Mouse (Mus musculus) spleen, postnatal 10 days (tissue): ENCODE measurements around the gene Nkx6-2.

Experiments used
- DNase-seq, 2 experiments: peaks; one replicate each; pipeline ENCODE4 v3.0.0; 2021 to 2022; ENCODE audit warnings: low spot score in 2 of 2

The Nkx6-2 gene

DNA sequence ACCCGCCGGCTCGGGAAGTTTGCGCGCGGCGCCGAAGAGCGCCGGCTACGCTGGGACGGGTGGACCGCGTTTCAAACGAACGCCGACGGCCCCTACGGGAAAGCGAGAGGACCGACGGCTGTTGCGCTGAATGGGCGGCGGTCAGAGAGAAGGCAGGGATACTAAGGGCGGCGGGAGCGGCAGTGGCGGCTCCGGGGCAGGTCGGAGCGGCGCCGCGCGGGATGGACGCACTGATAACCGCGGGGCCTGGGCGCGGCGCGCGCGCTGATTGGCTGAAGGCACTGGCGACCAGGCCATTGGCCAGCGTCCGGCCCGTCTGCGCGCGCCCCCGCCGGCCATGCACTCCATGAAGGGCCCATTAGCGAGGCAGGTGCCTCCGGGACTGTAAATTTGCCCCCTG is at the start of gene Nkx6-2:
Nkx6-2 (minus strand) TSS at position 203 of the 400 bp plus-strand sequence.
- no peak for DNase-seq

DNA sequence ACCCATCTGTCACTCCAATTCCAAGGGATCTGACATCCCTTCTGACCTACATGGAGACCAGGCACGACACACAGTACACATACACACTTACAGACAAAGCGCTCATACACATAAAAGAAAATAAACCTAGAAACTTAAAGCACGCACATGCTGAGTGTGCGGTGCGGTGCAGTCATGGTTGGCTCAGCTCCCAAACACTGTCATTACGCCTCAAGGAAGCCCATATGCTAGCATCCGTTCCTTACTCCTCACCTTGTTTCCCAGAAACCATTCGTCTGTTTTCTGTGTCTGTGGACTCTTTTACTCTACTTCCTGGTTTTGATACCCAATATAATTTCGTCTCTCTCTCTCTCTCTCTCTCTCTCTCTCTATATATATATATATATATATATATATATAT is 42.6 kb upstream of the Nkx6-2 start:
- no peak for DNase-seq

DNA sequence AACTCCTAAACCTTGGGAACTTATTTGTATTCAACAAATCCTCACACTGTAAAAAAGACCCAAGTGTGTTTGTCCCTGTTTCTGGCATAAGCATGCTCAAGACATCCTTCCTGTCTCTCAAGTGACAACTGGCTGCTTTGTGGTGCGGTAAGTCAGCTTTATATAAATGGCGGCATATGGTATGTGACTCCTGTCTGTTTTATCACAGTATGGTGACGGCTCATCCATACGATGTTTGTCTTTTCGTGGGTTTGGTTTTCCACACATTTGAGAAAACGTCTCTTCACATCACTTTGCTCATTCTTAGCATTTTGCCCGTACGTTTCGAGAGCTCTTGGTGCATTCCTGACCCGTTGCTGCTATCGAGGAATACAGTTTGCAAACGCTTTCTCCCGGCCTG is 40.0 kb upstream of the Nkx6-2 start:
- no peak for DNase-seq

DNA sequence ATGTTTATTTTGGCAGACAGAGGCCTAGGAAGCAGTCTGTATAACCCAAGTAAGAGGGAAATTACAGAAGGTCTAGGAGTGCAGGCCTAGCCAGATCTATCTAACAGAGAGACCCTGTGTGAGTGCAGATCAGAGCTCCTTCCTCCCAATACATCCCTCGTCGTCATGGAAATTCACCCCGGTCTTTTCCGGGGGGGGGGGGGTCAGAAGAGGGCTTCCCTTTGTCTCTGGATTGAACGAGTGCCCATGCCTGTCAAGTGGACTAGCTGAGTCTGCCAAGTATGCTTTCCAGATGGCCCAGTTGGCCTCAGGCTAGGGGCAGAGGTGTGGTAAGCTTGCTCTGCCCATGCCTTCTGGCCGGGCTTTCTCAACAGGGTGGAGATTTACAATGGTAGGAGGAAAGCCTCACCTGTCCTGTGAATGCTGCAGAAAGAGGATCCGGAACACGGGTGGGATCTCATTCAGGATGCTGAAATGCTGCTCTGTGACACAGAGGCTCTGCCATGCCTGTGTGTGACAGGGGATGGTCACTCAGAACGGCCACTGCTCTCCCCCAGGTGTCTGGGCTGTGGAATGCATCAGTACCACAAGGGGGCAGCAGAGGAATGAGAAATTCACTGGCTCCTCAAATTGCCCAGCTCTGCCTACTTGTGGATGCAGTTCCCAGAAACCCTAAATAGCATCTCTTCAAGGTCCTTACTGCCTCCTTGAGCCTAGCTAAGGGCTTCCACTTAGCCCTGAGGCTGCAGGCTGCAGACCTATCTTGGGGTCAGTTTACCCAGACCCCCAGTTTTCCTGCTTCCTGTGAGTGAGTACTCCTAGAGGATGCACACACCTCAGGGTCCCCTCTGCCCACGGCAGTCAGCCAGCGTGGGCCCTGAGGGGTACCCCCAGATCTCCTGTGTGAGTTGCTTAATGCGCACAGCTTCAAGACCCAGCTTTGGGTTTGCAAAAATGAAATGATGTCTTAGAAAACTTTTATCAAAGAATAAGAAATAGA is 33.5 kb upstream of the Nkx6-2 start:
- DNase-seq: peak; percentile 17 to 51

DNA sequence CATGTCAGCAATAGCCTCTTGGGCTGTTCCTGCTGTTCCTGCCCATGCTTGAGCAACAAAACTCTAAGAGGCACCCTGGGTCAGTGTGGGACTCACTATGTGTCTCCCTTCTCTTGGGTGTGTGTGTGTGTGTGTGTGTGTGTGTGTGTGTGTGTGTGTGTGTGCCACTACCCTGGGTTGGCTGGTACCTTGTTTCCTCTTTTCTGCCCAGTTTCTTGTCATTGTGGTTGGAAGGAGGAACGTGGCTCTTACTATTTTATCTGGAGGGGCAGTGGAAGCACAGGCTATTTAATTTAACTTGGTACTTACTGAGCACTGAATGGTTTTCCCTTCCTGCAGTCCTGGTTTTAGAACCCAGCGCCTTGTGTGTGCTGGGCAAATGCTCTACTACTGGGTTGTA is 27.7 kb upstream of the Nkx6-2 start:
- no peak for DNase-seq

DNA sequence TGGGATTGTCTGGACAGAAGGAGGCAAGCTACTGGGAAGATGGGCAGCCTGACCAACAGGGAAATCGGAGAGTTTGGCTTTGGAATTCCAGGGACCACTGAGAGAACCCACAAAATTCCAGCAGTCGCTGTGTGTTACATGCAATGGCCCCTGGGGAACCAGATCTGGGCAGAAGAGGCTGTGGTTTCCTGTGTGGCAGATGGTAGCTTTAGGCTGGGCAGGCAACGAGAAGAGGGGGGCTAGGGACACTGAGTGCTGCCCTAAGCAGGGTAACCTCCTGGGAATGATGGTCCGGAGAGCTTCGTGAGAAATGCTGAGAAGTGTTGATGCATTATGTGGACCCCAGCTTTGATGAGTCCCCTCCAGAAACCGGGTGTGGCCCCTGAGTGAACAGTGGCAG is 13.3 kb upstream of the Nkx6-2 start:
- DNase-seq: no peak

DNA sequence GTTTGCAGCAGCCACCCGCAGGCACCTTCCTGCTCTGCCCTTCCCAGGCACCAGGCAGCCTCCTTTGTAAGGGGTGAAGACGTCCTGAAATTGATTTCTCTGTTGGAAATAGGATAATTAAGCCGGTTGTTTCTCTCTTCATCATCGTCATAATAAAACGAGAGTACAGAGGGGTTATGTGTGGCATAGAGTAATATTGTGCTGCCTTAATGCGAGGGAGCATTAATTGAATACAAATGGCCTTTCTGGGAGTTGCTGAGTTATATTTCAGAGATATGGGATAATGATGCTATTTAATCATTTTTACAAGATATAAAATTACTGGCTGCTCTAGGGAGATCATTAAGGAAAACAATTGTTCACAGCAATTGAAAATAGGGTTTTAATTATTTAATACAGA is 12.7 kb upstream of the Nkx6-2 start:
- no peak for DNase-seq

DNA sequence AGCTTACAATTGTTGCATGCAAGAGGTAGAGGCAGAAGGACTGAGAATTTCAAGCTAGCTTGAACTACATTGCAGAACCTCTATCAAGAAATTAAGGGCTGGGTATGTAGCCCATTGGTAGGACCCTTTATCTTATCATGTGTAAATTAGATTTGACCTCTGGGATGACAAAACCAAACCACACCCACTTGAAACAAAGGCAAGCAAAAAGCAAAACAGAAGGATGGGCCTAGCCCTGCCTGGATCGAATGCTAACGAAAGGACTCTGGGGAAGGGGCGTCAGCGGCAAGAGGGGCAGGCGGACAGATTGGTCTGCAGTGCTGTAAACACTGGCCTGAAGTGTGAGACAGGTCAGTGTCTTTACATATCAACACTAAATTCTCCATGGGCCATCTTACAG is 8.7 kb upstream of the Nkx6-2 start:
- no peak for DNase-seq

DNA sequence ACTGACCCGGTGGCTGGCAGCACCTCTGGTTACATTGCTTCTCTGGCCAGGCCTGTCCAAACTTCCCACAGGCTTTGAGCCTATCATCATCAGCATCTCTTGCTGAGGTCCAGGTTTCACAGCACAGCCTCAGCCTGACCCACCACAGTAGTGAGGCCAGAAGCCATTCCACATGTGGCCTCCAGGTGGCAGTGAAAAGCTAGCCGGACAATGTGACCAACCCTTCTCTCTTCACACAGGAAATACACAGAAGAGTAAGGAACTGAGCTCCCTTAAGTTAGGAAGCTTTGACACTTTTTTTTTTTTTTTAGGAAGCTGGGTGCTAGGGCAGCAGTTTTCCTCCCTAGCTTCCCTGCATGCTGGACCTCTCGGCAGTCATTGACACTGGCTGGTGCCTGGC is 7.7 kb upstream of the Nkx6-2 start:
- peak in 1 of 2 experiments; percentile 43 for DNase-seq

DNA sequence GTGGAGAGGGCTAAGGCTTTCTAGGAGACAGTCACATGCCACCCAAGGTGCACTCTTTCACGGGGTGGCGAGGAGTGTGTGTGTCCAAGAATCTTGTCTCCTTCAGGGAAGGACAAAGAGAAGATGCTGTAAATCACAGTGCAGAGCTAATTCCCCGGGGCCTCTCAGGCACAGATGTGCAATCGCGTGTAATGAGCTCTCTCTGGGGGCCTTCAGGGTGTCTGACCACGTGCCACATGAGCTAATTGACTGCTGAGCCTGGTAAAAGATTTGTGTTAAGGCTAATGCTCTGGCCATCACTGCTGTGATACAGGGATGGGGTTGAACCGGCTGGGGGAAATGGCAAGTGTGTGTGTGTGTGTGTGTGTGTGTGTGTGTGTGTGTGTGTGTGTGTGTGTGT is 5.3 kb upstream of the Nkx6-2 start:
- DNase-seq: no peak

DNA sequence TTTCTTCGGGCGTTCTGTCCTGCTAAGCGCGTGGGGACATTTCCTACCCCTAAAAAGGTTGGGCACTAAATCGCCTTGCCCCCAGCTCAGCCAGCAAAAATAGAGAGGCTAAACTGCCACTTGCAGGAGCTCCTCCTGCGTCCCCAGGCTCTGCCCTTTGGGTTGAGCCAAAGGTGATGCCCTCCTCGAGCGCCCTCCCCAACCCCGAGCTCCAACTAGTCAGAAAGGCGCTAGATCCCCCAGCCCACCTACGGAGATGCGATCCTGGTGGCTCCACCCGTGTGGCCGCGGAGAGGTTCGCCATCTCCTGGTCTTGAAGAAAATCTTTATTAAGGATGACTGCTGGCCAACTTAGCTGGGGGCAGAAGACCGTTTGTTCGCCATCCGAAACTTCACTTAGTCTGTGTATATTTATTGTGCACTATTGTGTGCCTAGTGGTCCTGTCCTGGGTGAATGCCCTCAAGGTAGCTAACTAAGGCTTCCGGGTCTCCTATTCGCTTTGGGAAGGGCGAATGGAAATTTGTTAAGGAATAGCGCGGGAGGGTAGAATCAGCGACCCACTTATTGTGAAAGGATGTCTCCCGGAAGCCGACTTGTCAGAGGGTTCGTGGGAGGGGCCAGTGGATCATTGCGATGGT is 2.7 kb upstream of the Nkx6-2 start:
- no peak for DNase-seq

DNA sequence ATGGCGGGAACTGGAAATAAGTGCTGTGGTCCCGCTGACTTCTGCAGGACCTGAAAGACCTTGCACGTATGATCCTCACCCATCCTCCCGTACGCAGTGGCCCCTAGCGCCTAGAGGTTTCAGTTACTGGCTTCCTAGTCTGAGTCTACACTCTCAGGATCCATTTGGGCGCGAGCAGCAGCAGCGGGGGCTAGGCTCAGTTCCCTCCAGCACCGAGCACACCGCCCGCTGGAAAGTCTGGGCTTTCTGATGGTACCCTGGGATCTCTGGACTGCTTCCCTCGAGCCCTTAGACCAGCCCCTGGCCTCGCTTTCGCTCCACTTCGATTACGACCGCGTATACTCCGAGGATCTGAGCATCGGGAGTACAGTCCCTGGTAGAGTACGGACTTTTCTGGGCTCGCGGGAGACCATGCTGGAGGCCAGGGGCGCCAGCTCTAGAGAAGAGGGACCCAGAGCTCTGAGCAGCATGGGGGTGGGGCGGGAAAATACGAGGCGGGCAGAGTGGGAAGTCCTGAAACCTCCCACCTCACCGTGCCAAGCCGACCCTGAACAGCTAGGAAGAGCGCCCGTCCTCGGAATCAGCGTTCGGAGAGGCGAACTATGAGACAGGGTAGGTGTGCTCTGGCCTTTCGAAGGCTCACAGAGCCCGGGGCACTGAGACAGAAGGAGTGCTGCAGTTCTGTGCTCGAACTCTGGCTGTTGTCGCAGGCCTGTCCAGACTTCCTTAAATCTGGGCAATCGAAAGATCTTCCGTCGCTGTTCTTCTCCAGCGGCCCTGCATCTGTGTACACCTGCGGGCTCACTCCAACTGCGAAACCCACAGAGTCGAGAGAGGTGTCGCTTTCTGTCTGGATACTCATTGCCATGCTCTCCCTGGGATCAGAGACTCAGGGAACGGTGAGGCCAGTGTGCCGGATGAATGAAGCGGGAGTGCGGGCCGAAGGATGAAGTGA is 1.9 kb upstream of the Nkx6-2 start:
- DNase-seq: no peak

DNA sequence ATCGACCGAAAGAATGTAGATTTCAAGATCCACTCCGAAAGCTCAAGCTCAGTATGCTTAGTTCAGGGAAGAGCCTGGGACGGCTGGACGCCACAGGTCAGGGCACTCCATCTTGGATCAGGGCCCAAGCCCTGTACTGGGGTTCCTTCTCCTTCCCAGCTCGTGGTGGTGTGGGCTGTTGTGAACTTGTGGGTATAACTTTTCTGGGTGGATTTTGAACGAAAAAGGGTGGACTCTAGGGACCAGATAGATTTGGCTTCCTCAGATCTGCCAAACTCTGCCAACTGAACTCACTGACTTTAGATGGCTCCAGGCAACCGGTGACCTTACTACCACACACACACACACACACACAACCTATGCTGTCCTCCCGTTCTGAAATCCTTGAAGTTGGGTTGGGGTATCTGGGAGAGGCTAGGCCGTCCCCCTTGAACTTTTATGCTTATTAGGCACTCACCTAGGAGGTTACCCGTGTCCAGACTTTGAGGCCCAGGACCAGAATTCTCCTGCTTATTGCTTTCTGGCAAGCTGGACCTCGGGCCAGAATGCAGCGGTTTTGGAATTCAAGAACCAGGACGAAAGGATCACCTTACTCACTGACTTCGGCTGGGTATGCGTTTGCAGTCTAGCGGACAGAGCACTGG is 619 bp upstream of the Nkx6-2 start:
- no peak for DNase-seq

DNA sequence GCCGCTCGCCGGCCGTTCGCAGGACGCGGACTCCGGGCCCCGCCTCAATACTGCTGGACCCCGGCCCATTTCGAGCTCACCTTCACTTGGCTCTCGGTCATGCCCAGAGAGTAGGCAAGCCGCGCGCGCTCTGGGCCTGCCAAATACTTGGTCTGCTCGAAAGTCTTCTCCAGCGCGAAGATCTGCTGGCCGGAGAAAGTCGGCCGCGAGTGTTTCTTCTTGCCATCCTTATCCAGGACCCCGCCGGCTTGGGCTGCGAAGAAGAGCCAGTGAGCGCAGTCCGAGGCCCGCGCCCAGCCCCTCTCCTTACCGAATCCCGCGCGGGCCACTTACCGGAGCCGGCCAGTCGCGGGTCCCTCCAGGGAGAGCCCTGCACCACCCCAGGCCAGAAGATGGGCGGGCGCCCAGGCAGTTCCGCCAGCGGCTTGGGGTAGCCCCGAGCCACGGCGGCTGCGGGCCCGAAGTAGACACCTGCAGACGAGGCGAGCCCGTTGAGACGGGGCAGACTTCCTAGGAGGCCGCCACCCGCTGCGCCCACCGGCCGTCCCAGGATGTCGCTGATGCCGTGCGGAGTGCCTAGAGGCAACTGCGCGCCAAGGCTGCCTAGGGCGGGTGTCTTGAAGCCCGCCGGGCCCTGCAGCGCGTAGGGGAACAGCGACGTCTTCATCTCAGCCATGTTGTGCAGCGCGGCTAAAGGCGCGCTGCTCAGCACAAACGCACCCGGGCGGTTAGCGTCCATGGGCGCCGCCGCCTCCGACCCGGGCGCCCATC is 611 bp downstream of the Nkx6-2 start:
- DNase-seq: no peak

DNA sequence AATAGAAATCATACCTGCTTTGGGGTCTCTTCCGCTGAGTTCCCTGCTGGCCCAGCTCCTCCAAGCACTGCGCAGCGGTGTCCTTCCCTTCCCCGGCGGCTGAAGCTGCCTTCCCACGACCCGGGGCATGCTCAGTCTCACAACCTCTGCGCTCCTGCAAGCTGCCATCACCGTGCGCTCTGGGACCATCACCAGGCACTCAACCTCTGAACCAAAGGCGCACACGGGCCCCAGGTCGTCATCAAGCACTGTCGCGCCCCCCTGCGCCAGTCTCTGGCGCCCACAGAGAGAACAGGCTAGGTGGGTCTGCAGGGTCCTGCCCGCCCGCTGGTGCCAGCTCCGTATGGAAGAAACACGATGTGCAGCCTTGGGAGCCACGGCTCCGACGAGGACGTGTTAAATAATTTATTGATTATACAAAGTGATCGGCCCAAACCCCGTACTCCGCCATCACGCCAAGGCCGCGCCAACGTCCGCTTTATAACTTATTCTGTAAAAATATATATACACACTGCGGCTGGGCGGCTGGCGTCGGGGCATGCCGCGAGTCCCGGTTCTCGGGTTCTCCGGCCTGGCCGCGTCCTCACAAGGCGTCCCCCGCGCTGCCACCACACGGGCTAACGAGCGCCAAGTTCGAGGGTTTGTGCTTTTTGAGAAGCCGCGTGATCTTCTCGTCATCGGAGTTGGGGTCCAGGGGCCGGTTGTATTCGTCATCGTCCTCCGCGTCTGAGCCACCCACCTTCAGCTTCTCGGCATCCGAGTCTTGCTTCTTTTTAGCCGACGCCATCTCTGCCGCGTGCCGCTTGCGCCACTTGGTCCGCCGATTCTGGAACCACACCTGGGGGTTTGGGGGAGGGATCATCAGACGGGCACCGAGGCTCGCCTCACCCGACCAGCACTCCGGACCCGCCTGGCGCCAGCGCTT is 1.5 kb downstream of the Nkx6-2 start:
- DNase-seq: no peak

DNA sequence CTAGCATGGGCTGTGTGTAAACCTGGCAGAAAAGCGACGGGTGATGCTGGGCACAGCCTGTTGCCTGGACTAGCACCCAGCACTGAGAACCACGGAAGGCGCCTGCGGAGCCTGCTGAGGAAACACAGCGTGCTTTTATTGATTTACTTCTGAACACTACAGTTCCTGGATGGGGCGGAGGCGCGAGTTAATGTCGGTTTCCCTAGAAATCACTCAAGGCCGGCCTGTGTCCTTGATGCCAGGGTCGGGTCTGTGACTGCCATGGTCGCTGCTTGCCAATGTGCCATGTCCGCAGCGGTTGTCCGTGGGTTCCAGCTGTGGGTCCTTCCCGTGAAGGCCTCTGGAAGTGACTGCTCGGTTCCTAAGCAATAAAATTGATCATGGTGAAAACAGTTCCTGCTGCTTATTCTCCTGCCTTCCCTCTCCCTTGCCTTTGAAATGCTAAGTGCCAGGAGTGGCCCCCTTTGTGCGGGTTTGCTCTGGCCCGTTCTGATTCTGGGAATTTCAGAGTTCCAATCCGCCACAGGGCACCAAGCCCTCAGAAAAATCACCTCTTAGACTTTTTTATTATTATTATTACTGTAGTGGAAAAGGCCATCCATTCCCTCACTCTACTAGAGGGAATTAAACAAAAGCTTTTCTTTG is 3.2 kb downstream of the Nkx6-2 start:
- no peak for DNase-seq

DNA sequence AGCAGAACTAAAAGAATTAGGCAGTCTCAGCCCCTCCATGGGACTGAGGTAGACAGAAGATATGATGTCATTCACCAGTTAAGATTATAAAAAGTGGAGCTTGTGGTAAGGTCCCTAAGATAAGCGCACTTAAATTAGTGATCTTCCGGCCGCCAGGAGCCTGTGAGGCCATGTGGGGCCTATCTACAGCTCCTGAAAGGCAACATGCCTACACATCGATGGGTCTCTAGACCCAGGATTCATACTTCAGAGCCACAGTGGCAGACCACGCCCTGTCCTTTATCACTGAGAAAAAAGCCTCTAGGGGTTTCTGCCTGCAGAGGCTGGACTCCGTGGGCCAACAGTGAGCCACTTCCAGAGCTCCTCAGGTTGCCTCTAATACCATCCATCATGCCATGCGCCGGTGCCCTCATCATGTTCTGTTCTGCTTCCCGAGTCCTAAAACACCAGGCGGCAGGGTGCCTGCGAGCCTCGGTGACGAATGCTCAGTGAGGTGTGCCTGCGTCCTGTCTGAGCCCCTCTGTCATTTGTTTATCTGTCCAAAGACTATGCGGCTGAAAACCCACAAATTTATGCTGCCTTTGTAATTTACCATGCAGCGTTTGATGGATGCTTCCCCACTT is 6.4 kb downstream of the Nkx6-2 start:
- no peak for DNase-seq

DNA sequence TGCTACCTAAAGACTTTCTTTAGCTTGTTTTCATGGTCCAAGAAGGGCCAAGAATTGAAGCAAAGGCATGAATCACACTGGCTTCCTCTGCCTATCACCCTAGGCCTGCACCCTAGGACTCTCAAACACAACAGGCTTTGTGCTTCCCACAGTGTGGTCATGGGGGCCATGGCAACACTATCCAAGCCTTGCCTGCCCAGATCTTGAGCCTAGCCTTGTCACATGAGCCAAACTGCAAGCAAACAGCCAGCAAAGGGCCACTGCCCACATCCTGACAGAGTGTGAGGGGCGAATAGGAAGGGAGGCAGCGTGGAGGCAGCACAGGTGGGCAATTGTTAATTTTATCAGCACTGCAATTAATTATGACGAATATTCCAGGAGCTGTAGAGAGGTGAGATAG is 9.9 kb downstream of the Nkx6-2 start:
- DNase-seq: no peak

DNA sequence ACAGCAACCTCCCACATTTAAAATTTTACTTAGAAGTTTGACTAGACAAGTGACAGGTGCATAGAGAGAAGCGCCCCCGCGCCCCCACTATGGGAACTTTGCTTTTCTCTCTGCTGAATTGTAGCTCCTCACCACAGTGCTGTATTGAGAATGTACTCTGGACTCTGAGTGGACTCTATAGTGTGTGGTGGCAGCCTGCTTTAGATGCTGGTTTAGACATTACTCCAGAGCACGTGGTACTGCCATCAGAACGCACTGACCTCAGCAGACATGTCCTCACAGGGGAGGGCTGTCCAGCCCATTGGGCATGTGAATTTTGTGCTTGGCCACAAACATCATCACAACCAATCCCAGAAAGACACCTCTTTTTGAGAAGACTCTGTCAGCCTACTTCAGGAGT is 11.8 kb downstream of the Nkx6-2 start:
- DNase-seq: no peak
